Mouse (Mus musculus) liver, embryonic 14.5 days (tissue): ENCODE results near the gene Ube2n. TPM values are rescaled to one million over a fixed set of nuclear protein-coding genes. Genes with fewer than 3 reads are reported as not detected.

Source experiments
- ATAC-seq: fragments of 200-750 bp; cut with Nextera tagmentation; 2 replicates; pipeline ENCODE4 v1.8.0; 2017; ENCODE audit warnings: moderate number of reproducible peaks, mild to moderate bottlenecking, moderate library complexity; ENCODE audit not compliant: insufficient read depth
- DNase-seq, 3 experiments: peaks; one replicate each; pipeline ENCODE4 v3.0.0-alpha.2; 2012 to 2013; ENCODE audit warnings: low read depth in 3 of 3, low spot score in 3 of 3
- H3K27ac ChIP-seq: fragments of 300-500 bp; sonication (generic); 2 replicates; pipeline ENCODE4 v1.5.1; 2014; ENCODE audit warnings: moderate library complexity, mild to moderate bottlenecking, control low read depth, inconsistent platforms
- H3K27me3 ChIP-seq: fragments of 300-500 bp; sonication (generic); 2 replicates; pipeline ENCODE4 v1.6.1; 2014; ENCODE audit warnings: mild to moderate bottlenecking, low read length, moderate library complexity; ENCODE audit not compliant: control insufficient read depth, insufficient read depth
- H3K36me3 ChIP-seq: fragments of 300-500 bp; sonication (generic); replicated peaks from 2 replicates; pipeline ENCODE4 v1.6.1; 2014; ENCODE audit warnings: low read depth; ENCODE audit not compliant: control insufficient read depth, insufficient read depth
- H3K4me1 ChIP-seq, 2 experiments: fragments of 200-500 bp in 1 of 2; fragments of 300-500 bp in 1 of 2; sonication (generic) in 1 of 2; replicated peaks; 2 replicates each; pipeline ENCODE4 v1.6.1; 2012 to 2014; ENCODE audit warnings: antibody characterized with exemption in 1 of 2, inconsistent platforms in 1 of 2, low read length in 1 of 2; ENCODE audit not compliant: control insufficient read depth in 2 of 2, insufficient read depth in 2 of 2
- H3K4me2 ChIP-seq: fragments of 300-500 bp; sonication (generic); 2 replicates; pipeline ENCODE4 v1.6.1; 2014; ENCODE audit warnings: low read depth, mild to moderate bottlenecking, control low read depth, moderate library complexity
- H3K4me3 ChIP-seq, 2 experiments: fragments of 200-500 bp in 1 of 2; fragments of 300-500 bp in 1 of 2; sonication (generic) in 1 of 2; 2 replicates each; pipeline ENCODE4 v1.5.1; 2012 to 2014; ENCODE audit warnings: low read depth in 2 of 2, low read length in 2 of 2, mild to moderate bottlenecking in 2 of 2, control low read depth in 1 of 2, inconsistent platforms in 1 of 2, moderate library complexity in 1 of 2; ENCODE audit not compliant: insufficient read depth in 1 of 2
- H3K9ac ChIP-seq: fragments of 300-500 bp; sonication (generic); replicated peaks from 2 replicates; pipeline ENCODE4 v1.6.1; 2014; ENCODE audit warnings: mild to moderate bottlenecking, control low read depth, moderate library complexity
- H3K9me3 ChIP-seq: fragments of 300-500 bp; sonication (generic); 2 replicates; pipeline ENCODE4 v1.6.1; 2016; ENCODE audit warnings: low read length, mixed read lengths; ENCODE audit not compliant: control insufficient read depth
- CTCF ChIP-seq: IDR thresholded peaks from 2 replicates; pipeline ENCODE4 v1.5.1; 2016; ENCODE audit warnings: antibody characterized with exemption, low read depth, control low read depth
- EP300 ChIP-seq: IDR thresholded peaks from 2 replicates; pipeline ENCODE4 v1.6.1; 2016; ENCODE audit warnings: antibody characterized with exemption, low read depth
- WGBS: fragments of 180-500 bp; shearing (Covaris S2); extraction: QIAGEN DNeasy Blood & Tissue Kit; methylation state at CpG from one replicate; pipeline ENCODE4 v1.1.7; 2014; ENCODE audit not compliant: insufficient replicate concordance; 5-methylcytosine and 5-hydroxymethylcytosine counted together
- polyA plus RNA-seq, 2 experiments: library from polyadenylated mRNA; depleted of rRNA in 1 of 2; stranded (reverse) in 1 of 2; unstranded in 1 of 2; fragments of >200 nt; fragmentation: Nextera tagmentation in 1 of 2; extraction: Ambion mirVana in 1 of 2; gene quantifications; 2 replicates each; pipeline versions ENCODE4 v1.2.1 to v1.2.3; 2012 to 2014

Gene Ube2n
- polyA plus RNA-seq, 2 experiments, result 78.2 to 137 TPM

DNA sequence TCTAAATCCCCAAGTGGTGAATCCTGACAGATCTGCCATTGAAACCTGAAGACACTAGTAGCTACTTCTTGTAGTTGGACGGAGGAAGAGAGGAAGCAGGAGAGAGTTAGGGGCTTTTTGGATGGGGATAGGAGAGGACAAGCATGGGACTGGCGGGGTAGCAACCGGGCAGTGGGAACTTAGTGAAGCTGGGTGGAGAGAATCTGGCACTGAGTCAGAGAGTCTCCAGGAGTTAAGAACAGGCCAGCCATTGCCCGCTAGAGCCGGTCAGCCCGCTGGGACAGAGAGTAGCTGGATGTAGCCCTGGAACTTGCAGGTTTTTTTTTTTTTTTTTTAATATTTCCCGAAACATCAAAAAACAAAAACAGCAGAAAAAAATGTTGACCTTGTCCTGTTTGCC is 18.4 kb downstream of the Ube2n start:
- H3K9ac ChIP-seq, result no peak overlapping the region
- H3K27me3 ChIP-seq, result no peaks in the 10 kb centered on the region
- H3K27ac ChIP-seq, result no peak overlapping the region
- H3K4me2 ChIP-seq, result no peak overlapping the region
- no peak overlapping the region for H3K4me3 ChIP-seq
- TF ChIP-seq CTCF, result no peak
- TF ChIP-seq EP300, result no peak
- 87% methylated on average over 7 of the region's 7 CpGs for WGBS
- no peaks in the 10 kb centered on the region for H3K9me3 ChIP-seq
- no peak for ATAC-seq
- H3K4me1 ChIP-seq, result peaks cover 1 to 7% of the 10 kb centered on the region in 2 experiments; a peak in 3 of 4 replicates
- DNase-seq, result no peak
- no peaks in the 10 kb centered on the region for H3K36me3 ChIP-seq

GRCm38 (mm10) chr10:95535399-95536221 is 20.7 kb downstream of the Ube2n start:
- ATAC-seq, result no peak
- no peak overlapping the region for H3K4me2 ChIP-seq
- no peaks in the 10 kb centered on the region for H3K36me3 ChIP-seq
- no peak for TF ChIP-seq EP300
- TF ChIP-seq CTCF, result no peak
- H3K9me3 ChIP-seq, result no peaks in the 10 kb centered on the region
- H3K9ac ChIP-seq, result no peak overlapping the region
- H3K27ac ChIP-seq, result no peak overlapping the region
- DNase-seq, result no peak
- whole genome bisulfite sequencing, result 63% methylated on average over 8 of the region's 8 CpGs
- H3K27me3 ChIP-seq, result no peaks in the 10 kb centered on the region
- peaks cover 0 to 7% of the 10 kb centered on the region in 2 experiments; a peak in 3 of 4 replicates for H3K4me1 ChIP-seq
- H3K4me3 ChIP-seq, result no peak overlapping the region

DNA sequence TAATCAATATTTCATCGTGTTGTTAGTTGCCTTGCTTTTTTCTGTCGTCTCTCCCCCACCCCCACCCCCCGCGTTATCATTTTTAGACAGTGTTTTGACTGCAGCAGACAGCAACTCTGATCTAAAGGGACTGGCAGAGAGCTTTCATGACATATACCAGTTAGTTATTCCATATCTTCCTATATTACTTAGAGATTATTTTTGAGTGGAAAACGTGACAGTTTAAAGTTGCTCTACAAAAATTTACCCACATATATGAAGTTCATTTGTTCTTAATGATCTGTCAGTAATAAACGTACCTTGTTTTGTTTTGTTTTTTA is 21.2 kb downstream of the Ube2n start:
- TF ChIP-seq EP300 (no peak), CTCF (no peak)
- DNase-seq (no peak), ATAC-seq (no peak)
- Histone ChIP-seq H3K9me3 (no peaks in the 10 kb centered on the region), H3K9ac (no peak overlapping the region), H3K4me3 (no peak overlapping the region), H3K4me2 (no peak overlapping the region), H3K27ac (no peak overlapping the region), H3K36me3 (no peaks in the 10 kb centered on the region), H3K27me3 (no peaks in the 10 kb centered on the region), H3K4me1 (peaks cover 0 to 7% of the 10 kb centered on the region in 2 experiments; a peak in 3 of 4 replicates)
- WGBS, result 41% methylated on average over 6 of the region's 6 CpGs

- ATAC-seq (no peak), DNase-seq (no peak)
- H3K36me3 ChIP-seq, result peaks cover 8% of the 10 kb centered on the region
- H3K9me3 ChIP-seq, result no peaks in the 10 kb centered on the region
- no peak overlapping the region for H3K9ac ChIP-seq
- WGBS, result 81% methylated on average over 3 of the region's 3 CpGs
- no peaks in the 10 kb centered on the region for H3K27me3 ChIP-seq
- peaks cover 0 to 5% of the 10 kb centered on the region in 2 experiments; a peak in 3 of 4 replicates for H3K4me1 ChIP-seq
- no peak overlapping the region for H3K4me3 ChIP-seq
- no peak overlapping the region for H3K4me2 ChIP-seq
- H3K27ac ChIP-seq, result no peak overlapping the region
- TF ChIP-seq EP300 (no peak), CTCF (no peak)
Observed at GRCm38 (mm10) chr10:95539260-95539659, 24.3 kb downstream of the Ube2n start.

DNA sequence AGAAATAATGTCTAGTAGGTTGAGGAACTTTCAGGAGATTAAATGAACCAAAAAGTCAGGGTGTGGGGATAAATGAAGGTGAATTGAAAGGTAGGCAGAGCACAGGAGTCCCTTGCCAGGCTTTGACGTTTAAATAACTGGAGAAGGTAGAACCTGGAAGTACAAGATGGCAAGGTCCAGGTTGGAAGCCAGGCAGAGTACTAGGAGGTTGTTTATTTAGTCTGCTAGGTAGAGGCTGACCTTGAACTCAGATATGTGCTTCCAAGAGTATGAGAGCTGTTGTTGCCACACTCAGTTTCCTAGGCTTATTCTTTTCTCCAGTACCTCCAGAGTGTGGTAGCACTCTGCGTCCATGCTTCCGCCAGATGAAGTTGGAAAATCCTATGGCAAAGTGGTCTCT is 24.9 kb downstream of the Ube2n start:
- ATAC-seq (no peak), DNase-seq (no peak)
- H3K36me3 ChIP-seq, result peaks cover 14% of the 10 kb centered on the region

More for the DNA sequence above, 24.9 kb downstream of the Ube2n start:
- no peak overlapping the region for H3K4me3 ChIP-seq
- H3K27ac ChIP-seq, result no peak overlapping the region
- H3K9ac ChIP-seq, result no peak overlapping the region
- no peaks in the 10 kb centered on the region for H3K9me3 ChIP-seq
- H3K4me2 ChIP-seq, result no peak overlapping the region
- 85% methylated on average over 3 of the region's 3 CpGs for WGBS
- H3K4me1 ChIP-seq, result peaks cover 0 to 5% of the 10 kb centered on the region in 2 experiments; a peak in 3 of 4 replicates
- TF ChIP-seq EP300, result no peak
- TF ChIP-seq CTCF, result no peak
- H3K27me3 ChIP-seq, result no peaks in the 10 kb centered on the region
